In the genomic region with DNA sequence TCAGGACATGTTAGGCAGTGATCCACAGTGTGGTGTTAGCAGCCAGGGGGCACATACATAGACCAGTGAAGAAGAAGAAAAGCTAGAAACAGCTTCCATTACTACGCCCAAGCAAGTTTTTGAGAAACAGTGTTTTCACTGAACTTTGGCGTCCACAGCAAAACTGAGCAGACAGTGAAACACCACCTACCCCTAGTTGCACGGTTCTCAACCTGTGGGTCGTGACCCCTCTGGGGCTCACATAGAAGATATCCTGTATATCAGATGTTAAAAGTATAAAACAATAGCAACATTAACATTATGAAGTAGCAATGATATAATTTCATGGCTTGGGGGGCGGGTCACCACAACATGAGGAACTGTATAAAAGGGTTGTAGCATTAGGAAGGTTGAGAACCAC, we compare ENCODE assay signal across 21 mouse cellular contexts.
A peak's percentile ranks its signal among the peaks of the same experiment; 100 is the strongest.
DNase-seq lines count a peak whose midpoint lies in the region; ATAC-seq and TF ChIP-seq lines count a peak whose summit lies in the region.
"Had no signal": no experiment of that assay in that cellular context is flagged by ENCODE, and none has a peak within 500 bp of the region (broad histone marks: within the 10 kb centered on the region; RNA-seq: fewer than 3 reads in every experiment).

No protein-coding gene starts in this region.

- peak; percentile 58 for DNase-seq in heart, adult 11 months
- no peak for DNase-seq in heart, postnatal 14 days
- DNase-seq in heart, embryonic 10.5 days (ENCODE audit: low spot score) = peak; percentile 50
- DNase-seq in ES-E14 (ENCODE audit: low read depth, low spot score) = no peak
- DNase-seq in adrenal gland, postnatal 36 days = no peak
- DNase-seq: adrenal gland, adult 2 months; adrenal gland, adult 8-10 months; adrenal gland, postnatal 10 days; adrenal gland, postnatal 14 days; adrenal gland, postnatal 25 days; B cell, adult 2 months; cerebellum, adult 11 months; cerebellum, adult 11-12 months; cerebellum, adult 18-20 months; cerebellum, adult 2 months; cerebellum, adult 8-10 months had no signal

- no peak overlapping the region for H3K4me2 ChIP-seq in heart, embryonic 12.5 days

- intact Hi-C loops in heart, postnatal 14 days (cut with DNase I) = no loop called here

- ATAC-seq in heart, embryonic 12.5 days (ENCODE audit: insufficient number of reproducible peaks, low FRiP score) = no peak
- ATAC-seq: activated CD4-positive, CD25-positive, alpha-beta regulatory T cell, adult 4 months; CD4-positive, CD25-positive, alpha-beta regulatory T cell, adult 4 months; Patski had no signal

- H3K4me1 ChIP-seq in heart, embryonic 10.5 days = no peaks in the 10 kb centered on the region
- no peaks in the 10 kb centered on the region for H3K4me1 ChIP-seq in heart, embryonic 12.5 days (replicated peaks)
- no peaks in the 10 kb centered on the region for H3K4me1 ChIP-seq in ES-E14 (ENCODE audit: control insufficient read depth in 2 of 2, insufficient read depth in 2 of 2, low read length in 2 of 2, poor library complexity in 1 of 2)

- in situ Hi-C loops in ES-E14 (cut with MboI; ENCODE audit: low sequenced_read_pairs in 2 of 2, unreplicated experiment in 2 of 2) = no loop called here

- no peaks in the 10 kb centered on the region for H3K9me3 ChIP-seq in heart, embryonic 10.5 days
- H3K9me3 ChIP-seq in heart, embryonic 12.5 days (replicated peaks) = peaks cover 3% of the 10 kb centered on the region; the same call in 1 of the 2 replicates
- no peaks in the 10 kb centered on the region for H3K9me3 ChIP-seq in ES-E14 (ENCODE audit: control insufficient read depth, insufficient read depth, low read depth, low read length)
- H3K9me3 ChIP-seq: G1E had no signal

- H3K27me3 ChIP-seq in heart, embryonic 10.5 days (ENCODE audit: insufficient read depth, poor library complexity, severe bottlenecking) = no peaks in the 10 kb centered on the region
- no peaks in the 10 kb centered on the region for H3K27me3 ChIP-seq in heart, embryonic 12.5 days (replicated peaks)
- H3K27me3 ChIP-seq: Patski had no signal

- WGBS in heart, embryonic 10.5 days = 84% methylated on average over 5 of the region's 5 CpGs
- 82% methylated on average over 5 of the region's 5 CpGs for WGBS in heart, embryonic 12.5 days

- H3K27ac ChIP-seq in heart, embryonic 10.5 days = no peak overlapping the region
- no peak overlapping the region for H3K27ac ChIP-seq in heart, embryonic 12.5 days (ENCODE audit: poor library complexity, severe bottlenecking)
- H3K27ac ChIP-seq in ES-E14 (ENCODE audit: insufficient read depth, low read depth, low read length, poor library complexity, severe bottlenecking) = no peak overlapping the region

- H3K36me3 ChIP-seq in heart, embryonic 10.5 days = no peaks in the 10 kb centered on the region
- no peaks in the 10 kb centered on the region for H3K36me3 ChIP-seq in heart, embryonic 12.5 days
- no peaks in the 10 kb centered on the region for H3K36me3 ChIP-seq in ES-E14 (ENCODE audit: control insufficient read depth, insufficient read depth, low read length, poor library complexity, severe bottlenecking)
- H3K36me3 ChIP-seq: G1E had no signal

- no peak overlapping the region for H3K9ac ChIP-seq in heart, embryonic 12.5 days
- H3K9ac ChIP-seq in ES-E14 (ENCODE audit: insufficient read depth, low read depth, low read length, poor library complexity, severe bottlenecking) = no peak overlapping the region

- H3K4me3 ChIP-seq in heart, embryonic 10.5 days = no peak overlapping the region
- no peak overlapping the region for H3K4me3 ChIP-seq in heart, embryonic 12.5 days
- no peak overlapping the region for H3K4me3 ChIP-seq in ES-E14 (ENCODE audit: insufficient read depth in 1 of 2, low read depth in 1 of 2, low read length in 2 of 2, poor library complexity in 1 of 2, severe bottlenecking in 1 of 2)

TF ChIP-seq in ES-E14, 5 proteins besides CTCF, POLR2A, EP300 and RAD21:
- TF ChIP-seq MAFK (IDR thresholded peaks at IDR 0.05; ENCODE audit: insufficient read depth, low read depth, low read length) = no peak
- TF ChIP-seq CHD2 (IDR thresholded peaks at IDR 0.05; ENCODE audit: low read depth, low read length) = peak; percentile 79
- no peak for TF ChIP-seq ZC3H11A (IDR thresholded peaks at IDR 0.05; ENCODE audit: borderline replicate concordance, low read depth, low read length)

Comparison
In these comparisons a context has a peak if more than half of its experiments do, and no peak if none do; other contexts are left out.
1. DNase-seq: peak in heart, adult 11 months (single experiment) and heart, embryonic 10.5 days (single experiment); none in heart, postnatal 14 days (0 of 2), ES-E14 (single experiment) and adrenal gland, postnatal 36 days (0 of 2).